Mouse (Mus musculus) embryo, embryonic 11.5 days (tissue): ENCODE results near the gene Mtor.

Experiments
- DNase-seq: peaks from one replicate; pipeline ENCODE4 v3.0.0-alpha.2; 2012; ENCODE audit warnings: low read depth, low spot score

The Mtor gene

GRCm38 (mm10) chr4:148532516-148532915 is 84.1 kb downstream of the Mtor start:
- DNase-seq = no peak

- no peak for DNase-seq
These were observed 85.4 kb downstream of the Mtor start for GRCm38 (mm10) chr4:148533613-148534328.

- DNase-seq = no peak
These were observed 87.5 kb downstream of the Mtor start for GRCm38 (mm10) chr4:148535876-148536275.

GRCm38 (mm10) chr4:148549106-148549505 is 100.7 kb downstream of the Mtor start:
- DNase-seq = no peak

GRCm38 (mm10) chr4:148557766-148558165 is 109.4 kb downstream of the Mtor start:
- no peak for DNase-seq

- DNase-seq = peak; percentile 77
These were observed 110.0 kb downstream of the Mtor start, which contains the start of gene Exosc10 for GRCm38 (mm10) chr4:148558297-148559000. TSS of gene Exosc10 (plus strand) at chr4:148558429.

GRCm38 (mm10) chr4:148562676-148563075 is 114.3 kb downstream of the Mtor start:
- DNase-seq = no peak

GRCm38 (mm10) chr4:148563595-148563994 is 115.2 kb downstream of the Mtor start:
- no peak for DNase-seq

- DNase-seq = no peak
These were observed 121.7 kb downstream of the Mtor start for GRCm38 (mm10) chr4:148570138-148570537.

GRCm38 (mm10) chr4:148570693-148571295 is 122.4 kb downstream of the Mtor start:
- no peak for DNase-seq

- DNase-seq = no peak
These were observed 124.8 kb downstream of the Mtor start for GRCm38 (mm10) chr4:148573222-148573621.

- DNase-seq = no peak
These were observed 132.4 kb downstream of the Mtor start for GRCm38 (mm10) chr4:148580765-148581164.

- DNase-seq = no peak
These were observed 133.0 kb downstream of the Mtor start for GRCm38 (mm10) chr4:148581422-148581821.

- no peak for DNase-seq
These were observed 134.8 kb downstream of the Mtor start for GRCm38 (mm10) chr4:148583257-148583656.

- DNase-seq = no peak
These were observed 138.2 kb downstream of the Mtor start for GRCm38 (mm10) chr4:148586648-148587047.

- DNase-seq = no peak
These were observed 140.4 kb downstream of the Mtor start for GRCm38 (mm10) chr4:148588793-148589192.

- DNase-seq = no peak
These were observed 141.2 kb downstream of the Mtor start for GRCm38 (mm10) chr4:148589565-148589964.

GRCm38 (mm10) chr4:148590421-148591170 is 142.2 kb downstream of the Mtor start:
- DNase-seq = peak; percentile 24

- DNase-seq = peak; percentile 90
These were observed 142.8 kb downstream of the Mtor start, which contains the start of gene Srm for GRCm38 (mm10) chr4:148591171-148591630. TSS of gene Srm (plus strand) at chr4:148591503.

GRCm38 (mm10) chr4:148591637-148592380 is 143.4 kb downstream of the Mtor start:
- DNase-seq = peak; percentile 16

GRCm38 (mm10) chr4:148593996-148594395 is 145.6 kb downstream of the Mtor start:
- DNase-seq = no peak
